Mouse (Mus musculus) spleen, adult 2 months (tissue): ENCODE data around the gene Cdk13.

Source experiments
- CTCF ChIP-seq: fragments of 200-500 bp; IDR thresholded peaks from 2 replicates; pipeline ENCODE4 v1.5.1; 2011; ENCODE audit warnings: mild to moderate bottlenecking, inconsistent platforms; ENCODE audit not compliant: insufficient read depth, insufficient read length, insufficient replicate concordance; ENCODE audit errors: extremely low read depth
- POLR2A ChIP-seq: fragments of 200-500 bp; IDR thresholded peaks from 2 replicates; pipeline ENCODE4 v1.6.1; 2011; ENCODE audit warnings: low read depth, low read length, inconsistent platforms

GRCm38 (mm10) chr13:17762405-17762804 lies 42.5 kb downstream of the Cdk13 start:
- TF ChIP-seq CTCF (no peak), POLR2A (no peak)
